12 mouse cellular contexts compared by ENCODE assay signal in the genomic region with DNA sequence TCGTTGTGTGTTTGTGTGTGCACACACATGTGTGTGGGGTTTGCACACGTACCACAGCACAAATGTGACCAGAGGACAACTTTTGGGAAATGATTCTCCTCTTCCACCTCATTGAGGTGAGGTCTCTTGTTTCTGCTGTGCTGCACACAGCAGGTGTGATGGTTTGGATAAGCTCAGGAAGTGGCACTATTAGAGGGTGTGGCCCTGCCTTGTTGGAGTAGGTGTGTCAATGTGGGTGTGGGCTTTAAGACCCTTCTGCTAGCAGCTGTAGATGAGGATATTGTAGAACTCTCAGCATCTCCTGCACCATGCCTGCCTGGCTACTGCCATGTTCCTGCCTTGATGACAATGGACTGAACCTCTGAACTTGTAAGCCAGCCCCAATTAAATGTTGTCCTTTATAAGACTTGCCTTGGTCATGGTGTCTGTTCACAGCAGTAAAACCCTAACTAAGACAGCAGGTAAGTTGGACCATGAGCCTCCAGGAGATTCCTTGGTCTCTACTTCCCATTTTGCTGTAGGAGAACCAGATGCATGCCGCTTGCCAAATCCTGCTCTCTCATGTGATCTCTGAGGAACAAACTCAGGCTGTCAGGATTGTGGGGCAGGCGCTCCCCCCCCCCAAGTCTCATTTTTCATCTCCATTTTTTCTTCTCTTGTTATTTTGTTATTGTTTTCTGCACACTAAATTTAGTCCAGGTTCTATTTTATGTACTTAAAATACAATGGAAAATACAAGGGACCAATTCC. TPM values are rescaled to one million over a fixed set of nuclear protein-coding genes. Genes with fewer than 3 reads are reported as not detected.
A peak's percentile ranks its signal among the peaks of the same experiment; 100 is the strongest.
DNase-seq lines count a peak whose midpoint lies in the region; ATAC-seq lines count a peak whose summit lies in the region.
"Had no signal": no experiment of that assay in that cellular context is flagged by ENCODE, and none has a peak within 500 bp of the region (broad histone marks: within the 10 kb centered on the region; RNA-seq: fewer than 3 reads in every experiment).

No protein-coding gene starts in this region.

- no peak overlapping the region for H3K4me2 ChIP-seq in forebrain, embryonic 14.5 days (ENCODE audit: low read length)
- no peak overlapping the region for H3K4me2 ChIP-seq in forebrain, embryonic 12.5 days
- H3K4me2 ChIP-seq in limb, embryonic 15.5 days: no peak overlapping the region
- H3K4me2 ChIP-seq in stomach, embryonic 16.5 days (ENCODE audit: low read depth, low read length): no peak overlapping the region
- H3K4me2 ChIP-seq: limb, embryonic 13.5 days had no signal

- 76% methylated on average over 4 of the region's 4 CpGs for WGBS in forebrain, embryonic 14.5 days
- WGBS in forebrain, embryonic 12.5 days: 76% methylated on average over 4 of the region's 4 CpGs
- WGBS in limb, embryonic 15.5 days: 73% methylated on average over 4 of the region's 4 CpGs
- 73% methylated on average over 4 of the region's 4 CpGs for WGBS in stomach, embryonic 16.5 days

- no peaks in the 10 kb centered on the region for H3K36me3 ChIP-seq in forebrain, embryonic 14.5 days (ENCODE audit: control insufficient read depth, insufficient read depth, low read length)
- H3K36me3 ChIP-seq in forebrain, embryonic 12.5 days (replicated peaks): no peaks in the 10 kb centered on the region
- no peaks in the 10 kb centered on the region for H3K36me3 ChIP-seq in limb, embryonic 15.5 days
- no peaks in the 10 kb centered on the region for H3K36me3 ChIP-seq in stomach, embryonic 16.5 days (ENCODE audit: control insufficient read depth, insufficient read depth, low read length)
- H3K36me3 ChIP-seq: limb, embryonic 13.5 days had no signal

- H3K4me3 ChIP-seq in forebrain, embryonic 14.5 days (ENCODE audit: low read depth, low read length): no peak overlapping the region
- no peak overlapping the region for H3K4me3 ChIP-seq in forebrain, embryonic 12.5 days (replicated peaks)
- H3K4me3 ChIP-seq in limb, embryonic 15.5 days: no peak overlapping the region
- no peak overlapping the region for H3K4me3 ChIP-seq in stomach, embryonic 16.5 days (replicated peaks; ENCODE audit: low read length)
- H3K4me3 ChIP-seq: limb, embryonic 13.5 days had no signal

- H3K9ac ChIP-seq in forebrain, embryonic 14.5 days (ENCODE audit: low read length): no peak overlapping the region
- H3K9ac ChIP-seq in forebrain, embryonic 12.5 days: no peak overlapping the region
- H3K9ac ChIP-seq in limb, embryonic 15.5 days: no peak overlapping the region
- no peak overlapping the region for H3K9ac ChIP-seq in stomach, embryonic 16.5 days (ENCODE audit: low read length)
- H3K9ac ChIP-seq: limb, embryonic 13.5 days had no signal

- H3K9me3 ChIP-seq in forebrain, embryonic 14.5 days (replicated peaks; ENCODE audit: control insufficient read depth, low read length): peaks cover 54% of the 10 kb centered on the region
- peaks cover 73% of the 10 kb centered on the region for H3K9me3 ChIP-seq in forebrain, embryonic 12.5 days
- peaks cover 32% of the 10 kb centered on the region for H3K9me3 ChIP-seq in limb, embryonic 15.5 days
- peaks cover 19% of the 10 kb centered on the region for H3K9me3 ChIP-seq in stomach, embryonic 16.5 days (replicated peaks; ENCODE audit: control insufficient read depth, low read length)

- peak; percentile 18; the same call in 1 of the 2 replicates for ATAC-seq in forebrain, embryonic 14.5 days
- ATAC-seq in forebrain, embryonic 12.5 days (ENCODE audit: low FRiP score): no peak
- peak; percentile 4; the same call in 1 of the 2 replicates for ATAC-seq in limb, embryonic 15.5 days (ENCODE audit: insufficient number of reproducible peaks, low FRiP score, low TSS enrichment, low read depth)
- ATAC-seq in stomach, embryonic 16.5 days (ENCODE audit: insufficient read depth, low FRiP score): peak; percentile 18

- no peaks in the 10 kb centered on the region for H3K4me1 ChIP-seq in forebrain, embryonic 14.5 days (ENCODE audit: control insufficient read depth, insufficient read depth, low read length)
- no peaks in the 10 kb centered on the region for H3K4me1 ChIP-seq in forebrain, embryonic 12.5 days
- no peaks in the 10 kb centered on the region for H3K4me1 ChIP-seq in limb, embryonic 15.5 days
- no peaks in the 10 kb centered on the region for H3K4me1 ChIP-seq in stomach, embryonic 16.5 days (ENCODE audit: control insufficient read depth, insufficient read depth, low read length)
- H3K4me1 ChIP-seq: limb, embryonic 13.5 days had no signal

- intact Hi-C loops in left cerebral cortex, postnatal 4 days (cut with DNase I): no loop called here

- DNase-seq in forebrain, embryonic 14.5 days (ENCODE audit: low spot score): no peak
- peak; percentile 0 for DNase-seq in lung, postnatal 25 days (ENCODE audit: low spot score)
- DNase-seq in lung, postnatal 10 days: no peak
- no peak for DNase-seq in left cerebral cortex, postnatal 4 days
- no peak for DNase-seq in ovary, postnatal 10 days (ENCODE audit: low spot score)
- DNase-seq: cerebellum, postnatal 10 days; kidney, adult 11 months had no signal

- no peaks in the 10 kb centered on the region for H3K27me3 ChIP-seq in forebrain, embryonic 14.5 days (replicated peaks; ENCODE audit: control insufficient read depth, insufficient read depth, low read length)
- H3K27me3 ChIP-seq in forebrain, embryonic 12.5 days: no peaks in the 10 kb centered on the region
- no peaks in the 10 kb centered on the region for H3K27me3 ChIP-seq in limb, embryonic 15.5 days
- H3K27me3 ChIP-seq in stomach, embryonic 16.5 days (ENCODE audit: control insufficient read depth, insufficient read depth, low read length): no peaks in the 10 kb centered on the region
- H3K27me3 ChIP-seq: limb, embryonic 13.5 days had no signal

- no peak overlapping the region for H3K27ac ChIP-seq in forebrain, embryonic 14.5 days (ENCODE audit: low read depth, low read length)
- H3K27ac ChIP-seq in forebrain, embryonic 12.5 days: no peak overlapping the region
- H3K27ac ChIP-seq in limb, embryonic 15.5 days: no peak overlapping the region
- H3K27ac ChIP-seq in stomach, embryonic 16.5 days (ENCODE audit: low read length): no peak overlapping the region
- H3K27ac ChIP-seq: limb, embryonic 13.5 days had no signal

RNA-seq across cellular contexts. Expression of a gene that starts 18.9 kb away (rescaled TPM):
- not detected in 2 replicates for polyA plus RNA-seq in forebrain, embryonic 14.5 days (2014; fragmentation: Nextera tagmentation; extraction: Ambion mirVana)
- not detected in 2 replicates for polyA plus RNA-seq in forebrain, embryonic 12.5 days (2016; fragmentation: Nextera tagmentation; extraction: Ambion mirVana)
- polyA plus RNA-seq in limb, embryonic 15.5 days (2015; fragmentation: Nextera tagmentation; extraction: Ambion mirVana): not detected in 2 replicates
- polyA plus RNA-seq in stomach, embryonic 16.5 days (2015; fragmentation: Nextera tagmentation; extraction: Ambion mirVana): not detected in 2 replicates
- 1 to 10 TPM in 1 of 2 experiments, under 1 TPM in 1; 0.82 to 1.2 TPM for total RNA-seq in left cerebral cortex, postnatal 4 days (2021)
- total RNA-seq: CH12.LX had no signal
- polyA plus RNA-seq: limb, embryonic 13.5 days had no signal

RNA-seq across cellular contexts. Expression of a gene that starts 18.9 kb away (rescaled TPM):
- 64.5 and 76.3 TPM in 2 replicates for polyA plus RNA-seq in forebrain, embryonic 14.5 days (2014; fragmentation: Nextera tagmentation; extraction: Ambion mirVana)
- polyA plus RNA-seq in forebrain, embryonic 12.5 days (2016; fragmentation: Nextera tagmentation; extraction: Ambion mirVana): 209 and 210 TPM in 2 replicates
- polyA plus RNA-seq in limb, embryonic 15.5 days (2015; fragmentation: Nextera tagmentation; extraction: Ambion mirVana): 161 and 168 TPM in 2 replicates
- polyA plus RNA-seq in stomach, embryonic 16.5 days (2015; fragmentation: Nextera tagmentation; extraction: Ambion mirVana): 169 and 173 TPM in 2 replicates
- total RNA-seq in left cerebral cortex, postnatal 4 days (2021): 10 to 100 TPM; 75.3 to 78.8 TPM
